Mouse (Mus musculus) intestine, embryonic 14.5 days (tissue): ENCODE data around the gene Slc6a5. TPM values are rescaled to one million over a fixed set of nuclear protein-coding genes. Genes with fewer than 3 reads are reported as not detected.

ENCODE experiments used
- ATAC-seq: fragments of 200-750 bp; cut with Nextera tagmentation; replicated peaks from 2 replicates; pipeline ENCODE4 v1.8.0; 2017; ENCODE audit warnings: low read depth, moderate number of reproducible peaks, moderate TSS enrichment, moderate library complexity; ENCODE audit not compliant: low FRiP score, low TSS enrichment
- DNase-seq: peaks from one replicate; pipeline ENCODE4 v3.0.0-alpha.2; 2018; ENCODE audit warnings: low spot score
- H3K27ac ChIP-seq: fragments of 300-500 bp; sonication (generic); 2 replicates; pipeline ENCODE4 v1.5.1; 2014; ENCODE audit warnings: low read depth, mild to moderate bottlenecking, control low read depth
- H3K27me3 ChIP-seq: fragments of 300-500 bp; sonication (generic); replicated peaks from 2 replicates; pipeline ENCODE4 v1.6.1; 2014; ENCODE audit warnings: low read length, control low read depth; ENCODE audit not compliant: control insufficient read depth, insufficient read depth
- H3K36me3 ChIP-seq: fragments of 300-500 bp; sonication (generic); 2 replicates; pipeline ENCODE4 v1.6.1; 2014; ENCODE audit warnings: low read length, control low read depth; ENCODE audit not compliant: control insufficient read depth, insufficient read depth
- H3K4me1 ChIP-seq: fragments of 300-500 bp; sonication (generic); replicated peaks from 2 replicates; pipeline ENCODE4 v1.6.1; 2014; ENCODE audit warnings: low read length, control low read depth, mixed read lengths; ENCODE audit not compliant: control insufficient read depth, insufficient read depth
- H3K4me2 ChIP-seq: fragments of 300-500 bp; sonication (generic); 2 replicates; pipeline ENCODE4 v1.6.1; 2014; ENCODE audit warnings: low read length
- H3K4me3 ChIP-seq: fragments of 300-500 bp; sonication (generic); 2 replicates; pipeline ENCODE4 v1.5.1; 2014; ENCODE audit warnings: low read depth, low read length, control low read depth, mixed read lengths
- H3K9ac ChIP-seq: fragments of 300-500 bp; sonication (generic); 2 replicates; pipeline ENCODE4 v1.6.1; 2014; ENCODE audit warnings: mild to moderate bottlenecking, low read length
- H3K9me3 ChIP-seq: fragments of 300-500 bp; sonication (generic); 2 replicates; pipeline ENCODE4 v1.6.1; 2016; ENCODE audit warnings: low read length, control low read depth; ENCODE audit not compliant: control insufficient read depth
- WGBS: fragments of 180-500 bp; shearing (Covaris S2); extraction: QIAGEN DNeasy Blood & Tissue Kit; methylation state at CpG from one replicate; pipeline ENCODE4 v1.1.7; 2014; 5-methylcytosine and 5-hydroxymethylcytosine counted together
- polyA plus RNA-seq: library from polyadenylated mRNA; unstranded; fragments of >200 nt; fragmentation: Nextera tagmentation; extraction: Ambion mirVana; gene quantifications from 2 replicates; pipeline ENCODE4 v1.2.1, GENCODE M21; 2014

The Slc6a5 gene
- polyA plus RNA-seq, 1 experiment from 2014 or later, result not detected

DNA sequence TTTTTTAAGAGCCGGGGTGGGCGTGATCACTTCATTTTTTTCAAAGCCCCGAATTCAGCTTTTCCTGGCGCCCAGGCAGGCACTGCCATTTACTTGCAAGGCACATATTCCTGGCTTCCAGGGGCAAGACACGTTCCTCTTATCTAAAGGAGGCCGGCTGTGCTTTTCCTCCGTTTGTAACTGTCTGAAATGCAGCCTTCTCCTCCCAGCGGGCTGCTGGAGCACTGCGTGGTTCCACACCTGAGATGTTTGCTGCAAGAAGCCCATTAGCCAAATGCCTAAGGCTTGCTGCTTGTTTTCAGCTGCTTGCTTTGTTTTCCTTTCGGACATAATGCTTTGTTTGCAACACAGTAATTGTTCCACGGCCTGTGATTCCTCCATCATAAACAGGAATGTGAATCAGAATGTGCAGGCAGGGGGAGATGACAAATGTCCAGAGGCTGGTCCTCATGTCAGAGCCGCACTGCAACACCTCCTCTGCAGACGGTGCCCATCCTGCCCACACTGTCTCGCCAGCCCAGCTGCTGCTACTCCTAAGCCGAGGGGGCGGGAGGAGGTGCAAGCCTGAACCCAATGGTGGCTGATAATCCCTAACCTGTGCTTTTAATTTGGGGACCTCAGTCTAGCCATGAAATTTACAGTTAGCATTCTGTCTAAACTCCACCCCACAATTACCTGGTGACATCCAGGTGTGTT lies 27.1 kb upstream of the Slc6a5 start:
- Histone ChIP-seq H3K27ac (no peak overlapping the region), H3K9me3 (no peaks in the 10 kb centered on the region), H3K4me1 (peaks cover 9% of the 10 kb centered on the region), H3K4me2 (no peak overlapping the region), H3K27me3 (no peaks in the 10 kb centered on the region), H3K4me3 (no peak overlapping the region), H3K9ac (no peak overlapping the region), H3K36me3 (no peaks in the 10 kb centered on the region)
- 23% methylated on average over 16 of the region's 16 CpGs for WGBS
- ATAC-seq, result no peak
- no peak for DNase-seq

DNA sequence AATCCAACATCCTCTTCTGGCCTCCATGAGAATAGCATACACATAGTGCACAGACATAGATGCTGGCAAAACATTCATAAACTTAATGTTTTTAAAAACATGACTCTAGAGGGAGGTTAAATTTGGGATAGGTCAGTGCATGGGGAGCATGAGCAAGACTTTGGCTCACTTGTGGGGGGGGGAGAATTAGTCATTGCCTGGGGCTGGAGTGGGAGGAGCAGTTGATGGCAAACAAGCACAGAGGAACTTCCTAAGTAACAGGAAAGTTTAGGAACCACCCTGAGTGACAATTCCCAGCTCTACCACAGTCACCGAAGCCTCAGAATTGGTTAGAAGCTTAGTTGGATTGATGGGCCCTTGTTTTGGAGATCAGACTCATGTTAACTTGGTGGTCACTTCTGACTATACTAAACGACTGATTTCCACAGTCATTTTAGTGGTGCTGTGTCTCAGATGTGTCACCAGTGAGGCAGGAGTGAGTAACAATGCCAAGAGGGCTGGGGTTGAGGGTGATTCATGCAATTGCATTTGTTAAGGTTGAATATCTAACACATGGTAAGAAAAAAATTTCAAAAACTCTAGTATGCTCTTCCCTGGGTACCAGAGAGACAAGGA lies 22.1 kb upstream of the Slc6a5 start:
- Histone ChIP-seq H3K4me2 (no peak overlapping the region), H3K9ac (no peak overlapping the region), H3K27me3 (no peaks in the 10 kb centered on the region), H3K4me1 (0 out of 2 replicates have a peak, but pooled peaks cover under 1% of the 10 kb centered on the region), H3K4me3 (no peak overlapping the region), H3K9me3 (no peaks in the 10 kb centered on the region), H3K36me3 (no peaks in the 10 kb centered on the region), H3K27ac (no peak overlapping the region)
- DNase-seq, result no peak
- 79% methylated on average over 2 of the region's 2 CpGs for WGBS
- no peak for ATAC-seq

DNA sequence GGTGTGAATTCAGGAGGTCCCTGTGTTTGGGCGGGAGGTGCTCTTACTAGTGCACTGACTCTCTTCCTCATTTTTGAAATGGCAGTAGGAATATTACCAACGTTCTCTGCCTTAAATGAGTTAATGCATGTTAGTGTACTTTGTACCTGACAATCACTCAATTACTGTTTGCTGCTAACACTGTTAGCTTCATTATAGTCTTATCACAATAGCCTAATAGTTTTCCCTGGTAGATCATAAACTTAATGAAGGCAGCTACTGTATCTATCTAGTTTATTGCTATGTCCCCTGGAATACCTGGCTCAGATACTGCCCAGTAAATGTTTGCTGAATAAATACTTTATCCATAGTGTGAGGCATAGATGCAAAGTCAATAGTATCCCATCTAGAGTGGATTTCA lies 15.2 kb upstream of the Slc6a5 start:
- no peak for ATAC-seq
- Histone ChIP-seq H3K9me3 (no peaks in the 10 kb centered on the region), H3K4me3 (no peak overlapping the region), H3K36me3 (no peaks in the 10 kb centered on the region), H3K27ac (no peak overlapping the region), H3K4me1 (no peaks in the 10 kb centered on the region), H3K9ac (no peak overlapping the region), H3K4me2 (no peak overlapping the region), H3K27me3 (no peaks in the 10 kb centered on the region)
- whole genome bisulfite sequencing, result 58% methylated on average over 2 of the region's 2 CpGs
- no peak for DNase-seq

DNA sequence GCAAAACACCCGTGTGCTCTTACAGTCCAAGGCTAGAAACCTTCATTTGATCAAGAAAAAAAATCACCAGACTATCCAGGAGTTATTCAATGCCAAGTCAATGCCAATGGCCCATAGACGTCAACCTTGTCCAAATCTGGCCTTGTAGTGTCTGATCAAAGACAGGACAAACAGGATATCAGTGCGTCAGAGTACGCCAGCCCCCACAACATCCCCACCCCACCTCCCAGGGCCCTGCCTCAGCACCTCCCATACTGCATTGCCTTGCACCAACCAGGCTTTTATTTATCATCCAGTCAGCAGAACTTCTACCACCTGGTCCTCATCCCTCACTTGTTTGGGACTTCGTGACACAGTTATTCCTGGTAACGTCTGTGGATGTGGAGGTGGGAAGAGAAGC lies 14.7 kb upstream of the Slc6a5 start:
- WGBS, result 70% methylated on average over 6 of the region's 6 CpGs

DNA sequence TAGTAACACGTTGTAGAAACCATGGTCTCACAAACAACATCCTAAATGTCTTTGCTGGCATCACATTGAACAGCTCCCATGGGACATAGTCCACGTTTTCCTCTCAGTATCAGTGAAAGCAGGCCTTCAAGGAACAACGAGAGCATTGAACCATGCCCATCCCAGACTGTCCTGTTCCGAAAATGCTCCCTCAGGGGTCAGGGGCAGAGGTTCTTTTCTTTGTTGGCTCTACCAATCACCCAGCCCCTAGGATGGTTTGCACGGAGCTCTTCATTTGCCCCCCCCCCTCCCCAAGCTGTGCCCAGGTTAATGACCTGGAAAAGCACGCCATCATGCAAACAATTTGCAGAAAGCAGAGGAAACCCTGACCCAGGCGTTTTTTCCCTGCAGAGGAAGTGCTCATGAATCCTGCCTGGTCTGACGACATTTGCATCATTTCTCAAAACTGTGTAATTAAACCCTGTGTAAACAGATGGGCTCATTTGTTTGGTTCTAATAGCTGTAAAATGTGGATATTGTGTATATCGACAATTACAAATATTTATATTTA lies 7.9 kb upstream of the Slc6a5 start:
- H3K36me3 ChIP-seq, result no peaks in the 10 kb centered on the region
- H3K4me1 ChIP-seq, result no peaks in the 10 kb centered on the region
- no peak overlapping the region for H3K4me2 ChIP-seq
- no peak overlapping the region for H3K9ac ChIP-seq
- H3K4me3 ChIP-seq, result no peak overlapping the region
- no peak for DNase-seq
- no peak overlapping the region for H3K27ac ChIP-seq
- no peaks in the 10 kb centered on the region for H3K9me3 ChIP-seq
- peaks cover 40% of the 10 kb centered on the region for H3K27me3 ChIP-seq
- ATAC-seq, result no peak
- WGBS, result 31% methylated on average over 9 of the region's 9 CpGs

More for the DNA sequence above, 14.7 kb upstream of the Slc6a5 start:
- Histone ChIP-seq H3K9ac (no peak overlapping the region), H3K4me2 (no peak overlapping the region), H3K4me1 (no peaks in the 10 kb centered on the region), H3K36me3 (no peaks in the 10 kb centered on the region), H3K27ac (no peak overlapping the region), H3K9me3 (no peaks in the 10 kb centered on the region), H3K27me3 (no peaks in the 10 kb centered on the region), H3K4me3 (no peak overlapping the region)
- ATAC-seq, result no peak
- DNase-seq, result no peak

DNA sequence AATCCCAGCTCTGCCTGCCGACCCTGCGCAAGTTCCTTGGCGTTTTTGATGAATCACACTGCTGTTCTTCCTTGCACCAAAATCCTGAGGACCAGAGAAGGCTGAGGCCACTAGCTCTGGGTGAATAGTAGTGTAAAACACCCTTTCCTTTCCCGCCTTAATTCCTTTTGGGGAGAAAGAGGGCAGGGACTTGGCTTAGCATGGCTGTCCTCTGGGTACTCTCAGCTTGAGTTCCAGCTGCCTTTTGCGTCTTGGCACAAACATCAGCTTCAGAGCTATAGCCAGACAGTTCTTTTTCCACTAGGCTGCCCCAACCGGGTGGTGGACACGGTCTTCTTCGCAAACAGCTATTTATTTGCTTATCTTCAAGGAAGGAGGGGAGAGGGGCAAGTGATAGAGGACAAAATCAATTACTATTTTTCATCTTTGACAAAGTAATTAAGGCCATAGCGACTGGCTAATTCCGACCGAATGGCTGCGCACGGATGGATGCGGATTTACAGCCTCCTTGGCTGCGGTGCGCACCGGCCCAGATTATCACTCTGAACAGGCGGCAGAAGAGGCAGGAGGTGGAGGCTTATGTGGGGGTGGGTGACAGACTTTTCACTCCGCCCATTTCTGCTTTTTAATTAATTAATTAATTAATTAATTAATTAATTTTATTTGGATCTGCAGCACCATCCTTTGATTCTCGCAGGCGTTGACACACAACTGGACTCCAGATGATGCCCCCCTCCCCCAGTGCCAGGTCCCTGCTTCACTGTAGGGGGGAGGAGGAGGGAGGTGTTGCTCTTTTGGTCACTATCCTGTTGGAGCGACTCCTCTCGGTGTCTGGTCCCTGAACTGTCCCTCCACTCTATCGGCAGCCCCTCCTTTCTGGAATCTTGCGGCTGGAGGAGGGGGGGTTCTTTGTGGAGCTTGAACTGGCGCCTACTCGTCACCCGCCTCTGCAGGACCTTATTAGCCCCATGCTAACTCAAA lies 2.5 kb upstream of the Slc6a5 start:
- Histone ChIP-seq H3K27ac (no peak overlapping the region), H3K9me3 (no peaks in the 10 kb centered on the region), H3K4me2 (no peak overlapping the region), H3K36me3 (no peaks in the 10 kb centered on the region), H3K4me1 (no peaks in the 10 kb centered on the region), H3K4me3 (no peak overlapping the region), H3K27me3 (peaks cover 92% of the 10 kb centered on the region), H3K9ac (no peak overlapping the region)
- no peak for DNase-seq
- WGBS, result 2% methylated on average over 28 of the region's 28 CpGs
- ATAC-seq, result no peak

DNA sequence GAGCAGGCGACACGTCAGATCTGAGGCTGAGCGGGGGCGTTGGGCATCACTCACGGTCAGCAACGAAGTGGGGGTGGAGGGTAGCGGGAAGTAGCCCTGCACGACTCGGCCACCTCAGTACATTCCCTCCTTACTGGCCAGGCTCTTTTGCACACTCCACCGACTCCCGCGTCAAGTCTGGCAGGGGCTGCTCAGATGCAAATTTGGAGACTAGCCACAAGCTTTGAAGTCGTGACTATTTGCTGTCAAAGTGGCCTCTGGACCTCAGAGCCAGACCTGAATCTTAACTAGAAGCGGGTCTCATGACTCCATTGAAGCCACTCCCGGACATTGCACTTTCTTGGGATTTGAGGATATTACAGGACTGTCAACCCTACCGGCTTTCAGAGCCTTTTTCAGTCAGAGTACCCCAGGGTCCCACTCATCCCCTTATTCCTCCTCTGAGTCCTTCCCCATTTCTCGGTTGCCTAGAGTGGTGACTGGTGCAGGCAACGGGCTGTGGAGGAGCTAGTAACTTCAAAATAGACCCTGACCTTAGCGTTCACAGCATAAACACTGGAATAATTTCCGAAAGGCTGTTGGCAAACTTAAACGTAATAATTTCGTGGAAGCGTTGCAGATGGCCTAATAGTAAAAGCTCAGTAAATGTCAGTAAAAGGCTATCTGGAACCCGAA lies 1.6 kb upstream of the Slc6a5 start:
- ATAC-seq (no peak), DNase-seq (no peak)
- 1% methylated on average over 24 of the region's 24 CpGs for WGBS
- H3K4me2 ChIP-seq, result no peak overlapping the region
- no peaks in the 10 kb centered on the region for H3K9me3 ChIP-seq
- no peak overlapping the region for H3K4me3 ChIP-seq
- H3K27me3 ChIP-seq, result peaks cover 98% of the 10 kb centered on the region
- H3K27ac ChIP-seq, result no peak overlapping the region
- no peaks in the 10 kb centered on the region for H3K36me3 ChIP-seq
- H3K9ac ChIP-seq, result no peak overlapping the region
- H3K4me1 ChIP-seq, result no peaks in the 10 kb centered on the region

DNA sequence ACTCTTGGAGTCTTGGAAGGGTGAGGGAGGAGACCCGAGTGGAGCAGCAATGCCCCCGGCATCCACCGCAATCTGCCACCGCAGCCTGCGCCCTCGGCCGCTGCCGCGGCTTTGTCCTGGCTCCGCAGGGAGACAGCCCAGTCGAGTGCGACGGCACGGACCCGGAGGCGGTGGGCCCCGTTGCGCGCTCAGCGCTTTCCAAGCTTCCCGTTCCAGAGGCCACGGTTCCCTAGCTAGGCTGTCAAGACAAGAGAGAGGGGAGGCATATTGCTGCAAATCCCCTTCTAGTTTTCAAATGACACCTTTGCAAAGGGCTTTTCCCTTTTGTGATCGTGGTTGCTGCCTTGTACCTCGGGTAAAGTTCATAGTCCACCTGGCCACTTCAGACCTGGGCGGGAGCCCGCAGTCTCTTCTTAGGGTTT lies 945 bp upstream of the Slc6a5 start:
- Histone ChIP-seq H3K9ac (no peak overlapping the region), H3K4me2 (no peak overlapping the region), H3K27me3 (peaks cover 100% of the 10 kb centered on the region), H3K4me1 (no peaks in the 10 kb centered on the region), H3K4me3 (no peak overlapping the region), H3K9me3 (no peaks in the 10 kb centered on the region), H3K36me3 (no peaks in the 10 kb centered on the region), H3K27ac (no peak overlapping the region)
- 2% methylated on average over 26 of the region's 26 CpGs for WGBS
- no peak for ATAC-seq
- DNase-seq, result no peak
